Mouse (Mus musculus) thymus, adult 2 months (tissue): ENCODE measurements at regions not wholly inside any gene's neighbourhood (a gene's known extent, or its start where the extent isn't known, plus 50 kb on each side); places are given as distances from the start of the nearest gene placed in this dataset.

Experiments used
- CTCF ChIP-seq: fragments of 200-500 bp; IDR thresholded peaks from 2 replicates; pipeline ENCODE4 v1.5.1; 2012; ENCODE audit warnings: mild to moderate bottlenecking, control low read depth, low read length, moderate library complexity, borderline replicate concordance; ENCODE audit not compliant: control insufficient read depth, poor library complexity, insufficient read depth; ENCODE audit errors: extremely low read depth
- POLR2A ChIP-seq: fragments of 200-500 bp; IDR thresholded peaks from 2 replicates; pipeline ENCODE4 v1.6.1; 2012; ENCODE audit warnings: mild to moderate bottlenecking, low read length, control low read depth, moderate library complexity; ENCODE audit not compliant: control insufficient read depth, poor library complexity, insufficient read depth; ENCODE audit errors: extremely low read depth

GRCm38 (mm10) chr16:8053936-8054335, 371.0 kb downstream of the Tmem114 start:
- TF ChIP-seq CTCF (no peak), POLR2A (no peak)
